Mouse (Mus musculus) embryonic facial prominence, embryonic 14.5 days (tissue): Measurements from ENCODE around the gene Ppp1r18. TPM values are rescaled to one million over a fixed set of nuclear protein-coding genes. Genes with fewer than 3 reads are reported as not detected.
A peak's percentile ranks its signal among the peaks of the same experiment; 100 is the strongest.

Experiments
- ATAC-seq: fragments of 200-750 bp; cut with Nextera tagmentation; 2 replicates; pipeline ENCODE4 v1.8.0; 2017; ENCODE audit warnings: low read depth, moderate number of reproducible peaks, moderate TSS enrichment
- DNase-seq: peaks from one replicate; pipeline ENCODE4 v3.0.0-alpha.2; 2015; ENCODE audit warnings: low spot score
- H3K27ac ChIP-seq: fragments of 300-500 bp; sonication (generic); replicated peaks from 2 replicates; pipeline ENCODE4 v1.5.1; 2014; ENCODE audit warnings: low read depth, mild to moderate bottlenecking, low read length, moderate library complexity
- H3K27me3 ChIP-seq: fragments of 300-500 bp; sonication (generic); replicated peaks from 2 replicates; pipeline ENCODE4 v1.6.1; 2014; ENCODE audit warnings: low read length; ENCODE audit not compliant: control insufficient read depth, insufficient read depth
- H3K36me3 ChIP-seq: fragments of 300-500 bp; sonication (generic); 2 replicates; pipeline ENCODE4 v1.6.1; 2014; ENCODE audit warnings: low read length, mixed read lengths; ENCODE audit not compliant: control insufficient read depth, insufficient read depth
- H3K4me1 ChIP-seq: fragments of 300-500 bp; sonication (generic); 2 replicates; pipeline ENCODE4 v1.6.1; 2014; ENCODE audit warnings: antibody characterized with exemption, low read length; ENCODE audit not compliant: control insufficient read depth, insufficient read depth
- H3K4me2 ChIP-seq: fragments of 300-500 bp; sonication (generic); 2 replicates; pipeline ENCODE4 v1.6.1; 2014; ENCODE audit warnings: low read depth, mild to moderate bottlenecking, low read length, moderate library complexity, mixed read lengths
- H3K4me3 ChIP-seq: fragments of 300-500 bp; sonication (generic); 2 replicates; pipeline ENCODE4 v1.5.1; 2014; ENCODE audit warnings: low read depth, mild to moderate bottlenecking, low read length
- H3K9ac ChIP-seq: fragments of 300-500 bp; sonication (generic); 2 replicates; pipeline ENCODE4 v1.6.1; 2014; ENCODE audit warnings: low read depth, mild to moderate bottlenecking, low read length, moderate library complexity, mixed read lengths
- H3K9me3 ChIP-seq: fragments of 300-500 bp; sonication (generic); 2 replicates; pipeline ENCODE4 v1.6.1; 2016; ENCODE audit warnings: low read length; ENCODE audit not compliant: control insufficient read depth
- WGBS: fragments of 180-500 bp; shearing (Covaris S2); extraction: QIAGEN DNeasy Blood & Tissue Kit; methylation state at CpG from one replicate; pipeline ENCODE4 v1.1.7; 2014; 5-methylcytosine and 5-hydroxymethylcytosine counted together
- microRNA counts: library from miRNA; unstranded; fragments of <30 nt; microRNA quantifications from one replicate; lab custom pipeline; 2017
- microRNA-seq: library from miRNA; unstranded; fragments of <30 nt; microRNA quantifications from one replicate; pipeline ENCODE4, GENCODE M21; 2016; ENCODE audit warnings: borderline number of aligned reads
- polyA plus RNA-seq: library from polyadenylated mRNA; unstranded; fragments of >200 nt; fragmentation: Nextera tagmentation; extraction: Ambion mirVana; gene quantifications from 2 replicates; pipeline ENCODE4 v1.2.1, GENCODE M21; 2014

The Ppp1r18 gene
- polyA plus RNA-seq, 1 experiment from 2014 or later: 27.8 TPM

- DNase-seq: no peak
- H3K4me2 ChIP-seq: no peak overlapping the region
- no peaks in the 10 kb centered on the region for H3K9me3 ChIP-seq
- no peak for ATAC-seq
- no peak overlapping the region for H3K27ac ChIP-seq
- peaks cover 10% of the 10 kb centered on the region for H3K4me1 ChIP-seq
- no peak overlapping the region for H3K9ac ChIP-seq
- peaks cover 52% of the 10 kb centered on the region for H3K36me3 ChIP-seq
- no peak overlapping the region for H3K4me3 ChIP-seq
- no peaks in the 10 kb centered on the region for H3K27me3 ChIP-seq
- WGBS: 92% methylated on average over 4 of the region's 4 CpGs
Observed at GRCm38 (mm10) chr17:35923281-35923680, 57.9 kb downstream of the Ppp1r18 start.

MicroRNA genes within 50 kb of the gene (microRNA counts, 519-probe panel; counts per million panel counts)
- 19.3 counts per million for microRNA mmu-miR-1894-3p (lab: Ali Mortazavi, UCI)
- 1,862 counts per million, percentile 12 among the panel's probes with 10 or more counts for microRNA mmu-miR-1894-5p (lab: Ali Mortazavi, UCI)

Small RNA genes lying within 50 kb of the gene (microRNA-seq; reads per million reads assigned to microRNA genes)
- gene Gm28033 (1.00 reads per million), gene Mir1894 (not detected)

Other genes with a start within 250 kb of the Ppp1r18 start
- gene Gm9573, start 239.0 kb upstream of the Ppp1r18 start, polyA plus RNA-seq: 0.04 TPM in 1 of 2 replicates, not detected in the other
- 0.08 TPM in 2 replicates for gene Mucl3, start 221.9 kb upstream of the Ppp1r18 start, polyA plus RNA-seq
- gene Vars2, start 198.0 kb upstream of the Ppp1r18 start, polyA plus RNA-seq: 14.2 and 15.1 TPM in 2 replicates
- gene Gtf2h4, start 191.9 kb upstream of the Ppp1r18 start, polyA plus RNA-seq: 34.8 and 35.3 TPM in 2 replicates
- gene Ddr1, start 161.0 kb upstream of the Ppp1r18 start, polyA plus RNA-seq: 50.6 and 54.1 TPM in 2 replicates
- gene Ier3, start 43.9 kb upstream of the Ppp1r18 start, polyA plus RNA-seq: 10.1 and 10.3 TPM in 2 replicates
- gene Flot1, start 42.4 kb upstream of the Ppp1r18 start, polyA plus RNA-seq: 49.0 and 49.5 TPM in 2 replicates
- 736 and 832 TPM in 2 replicates for gene Tubb5, start 27.3 kb upstream of the Ppp1r18 start, polyA plus RNA-seq
- gene Mdc1, start 24.1 kb upstream of the Ppp1r18 start, polyA plus RNA-seq: 10.2 and 14.8 TPM in 2 replicates
- 47.7 and 55.4 TPM in 2 replicates for gene Nrm, start 4.3 kb upstream of the Ppp1r18 start, polyA plus RNA-seq
- 40.2 and 43.4 TPM in 2 replicates for gene Dhx16, start 14.2 kb downstream of the Ppp1r18 start, polyA plus RNA-seq
- gene 2310061I04Rik, start 31.8 kb downstream of the Ppp1r18 start, polyA plus RNA-seq: 20.5 and 21.5 TPM in 2 replicates
- gene Atat1, start 44.5 kb downstream of the Ppp1r18 start, polyA plus RNA-seq: 48.1 and 53.6 TPM in 2 replicates
- gene Mrps18b, start 50.8 kb downstream of the Ppp1r18 start, polyA plus RNA-seq: 73.3 and 76.0 TPM in 2 replicates
- 29.1 and 32.5 TPM in 2 replicates for gene Ppp1r10, start 50.8 kb downstream of the Ppp1r18 start, polyA plus RNA-seq
- 72.1 and 76.4 TPM in 2 replicates for gene Abcf1, start 104.2 kb downstream of the Ppp1r18 start, polyA plus RNA-seq
- 39.9 and 46.3 TPM in 2 replicates for gene Gnl1, start 114.3 kb downstream of the Ppp1r18 start, polyA plus RNA-seq
- 31.5 and 33.7 TPM in 2 replicates for gene Prr3, start 114.6 kb downstream of the Ppp1r18 start, polyA plus RNA-seq
- gene H2-T24, start 155.0 kb downstream of the Ppp1r18 start, polyA plus RNA-seq: 2.2 and 2.4 TPM in 2 replicates
- 9.6 and 10.1 TPM in 2 replicates for gene H2-T23, start 167.3 kb downstream of the Ppp1r18 start, polyA plus RNA-seq
- gene H2-T22, start 177.2 kb downstream of the Ppp1r18 start, polyA plus RNA-seq: 20.5 and 20.7 TPM in 2 replicates
- not detected in 2 replicates for gene Gm6034, start 177.4 kb downstream of the Ppp1r18 start, polyA plus RNA-seq
- not detected in 2 replicates for gene Gm11127, start 192.8 kb downstream of the Ppp1r18 start, polyA plus RNA-seq